Comparison of ENCODE assay signal across 28 mouse cellular contexts in genomic region chr10:94916610-94917009, GRCm38 (mm10). TPM values are rescaled to one million over a fixed set of nuclear protein-coding genes. Genes with fewer than 3 reads are reported as not detected.
DNase-seq lines count a peak whose midpoint lies in the region; ATAC-seq lines count a peak whose summit lies in the region.
"Had no signal": no experiment of that assay in that cellular context is flagged by ENCODE, and none has a peak within 500 bp of the region (broad histone marks: within the 10 kb centered on the region; RNA-seq: fewer than 3 reads in every experiment).

No protein-coding gene starts in this region.

- H3K4me1 ChIP-seq in liver, embryonic 13.5 days (replicated peaks) = peaks cover 89% of the 10 kb centered on the region
- H3K4me1 ChIP-seq in liver, embryonic 11.5 days (replicated peaks; ENCODE audit: control insufficient read depth, insufficient read depth, low read length) = peaks cover 37% of the 10 kb centered on the region
- H3K4me1 ChIP-seq in liver, embryonic 16.5 days (ENCODE audit: control insufficient read depth, low read depth, low read length) = peaks cover 72% of the 10 kb centered on the region
- H3K4me1 ChIP-seq in midbrain, embryonic 11.5 days (ENCODE audit: control insufficient read depth, insufficient read depth, low read length) = no peaks in the 10 kb centered on the region
- peaks cover 11% of the 10 kb centered on the region; the same call in 1 of the 2 replicates for H3K4me1 ChIP-seq in midbrain, embryonic 15.5 days

- WGBS in liver, embryonic 13.5 days (ENCODE audit: insufficient replicate concordance) = 77% methylated on average over 7 of the region's 7 CpGs
- WGBS in liver, embryonic 11.5 days = 88% methylated on average over 7 of the region's 7 CpGs
- WGBS in liver, embryonic 16.5 days (ENCODE audit: insufficient replicate concordance) = 74% methylated on average over 7 of the region's 7 CpGs
- WGBS in midbrain, embryonic 11.5 days = 87% methylated on average over 7 of the region's 7 CpGs
- WGBS in midbrain, embryonic 15.5 days = 83% methylated on average over 7 of the region's 7 CpGs

- H3K4me3 ChIP-seq in liver, embryonic 13.5 days (replicated peaks) = no peak overlapping the region
- H3K4me3 ChIP-seq in liver, embryonic 11.5 days (ENCODE audit: low read depth, low read length) = no peak overlapping the region
- no peak overlapping the region for H3K4me3 ChIP-seq in liver, embryonic 16.5 days (ENCODE audit: low read depth, low read length)
- no peak overlapping the region for H3K4me3 ChIP-seq in midbrain, embryonic 11.5 days (ENCODE audit: low read depth, low read length)
- H3K4me3 ChIP-seq in midbrain, embryonic 15.5 days = no peak overlapping the region
- H3K4me3 ChIP-seq: embryonic facial prominence, embryonic 10.5 days; embryonic facial prominence, embryonic 13.5 days; erythroblast, embryonic 14.5 days; forebrain, embryonic 12.5 days; forebrain, embryonic 15.5 days; heart, embryonic 12.5 days; heart, embryonic 15.5 days; hindbrain, embryonic 10.5 days; hindbrain, embryonic 13.5 days had no signal

- no peaks in the 10 kb centered on the region for H3K9me3 ChIP-seq in liver, embryonic 13.5 days (replicated peaks)
- no peaks in the 10 kb centered on the region for H3K9me3 ChIP-seq in liver, embryonic 11.5 days (ENCODE audit: control insufficient read depth, low read length)
- H3K9me3 ChIP-seq in liver, embryonic 16.5 days (replicated peaks; ENCODE audit: control insufficient read depth, low read length) = no peaks in the 10 kb centered on the region
- no peaks in the 10 kb centered on the region for H3K9me3 ChIP-seq in midbrain, embryonic 11.5 days (ENCODE audit: control insufficient read depth, low read length)
- H3K9me3 ChIP-seq in midbrain, embryonic 15.5 days = no peaks in the 10 kb centered on the region
- H3K9me3 ChIP-seq: embryonic facial prominence, embryonic 10.5 days; embryonic facial prominence, embryonic 13.5 days; forebrain, embryonic 12.5 days; forebrain, embryonic 15.5 days; heart, embryonic 12.5 days; heart, embryonic 15.5 days; hindbrain, embryonic 10.5 days; hindbrain, embryonic 13.5 days had no signal

- H3K27ac ChIP-seq in liver, embryonic 13.5 days = peak overlapping the region; percentile 91
- no peak overlapping the region for H3K27ac ChIP-seq in liver, embryonic 11.5 days (ENCODE audit: low read depth, low read length)
- peak overlapping the region; percentile 84 for H3K27ac ChIP-seq in liver, embryonic 16.5 days (ENCODE audit: low read length)
- H3K27ac ChIP-seq in midbrain, embryonic 11.5 days (ENCODE audit: low read depth, low read length) = no peak overlapping the region
- no peak overlapping the region for H3K27ac ChIP-seq in midbrain, embryonic 15.5 days
- H3K27ac ChIP-seq: embryonic facial prominence, embryonic 10.5 days; embryonic facial prominence, embryonic 13.5 days; forebrain, embryonic 12.5 days; forebrain, embryonic 15.5 days; heart, embryonic 15.5 days; hindbrain, embryonic 10.5 days; hindbrain, embryonic 13.5 days had no signal

- no peak overlapping the region for H3K4me2 ChIP-seq in liver, embryonic 13.5 days
- no peak overlapping the region for H3K4me2 ChIP-seq in liver, embryonic 11.5 days
- H3K4me2 ChIP-seq in liver, embryonic 16.5 days (ENCODE audit: low read depth, low read length) = no peak overlapping the region
- H3K4me2 ChIP-seq in midbrain, embryonic 11.5 days = no peak overlapping the region
- H3K4me2 ChIP-seq in midbrain, embryonic 15.5 days = no peak overlapping the region
- H3K4me2 ChIP-seq: embryonic facial prominence, embryonic 13.5 days; forebrain, embryonic 12.5 days; forebrain, embryonic 15.5 days; heart, embryonic 12.5 days; heart, embryonic 15.5 days; hindbrain, embryonic 13.5 days had no signal

- no peaks in the 10 kb centered on the region for H3K36me3 ChIP-seq in liver, embryonic 13.5 days
- H3K36me3 ChIP-seq in liver, embryonic 11.5 days (ENCODE audit: control insufficient read depth, insufficient read depth, low read length) = no peaks in the 10 kb centered on the region
- no peaks in the 10 kb centered on the region for H3K36me3 ChIP-seq in liver, embryonic 16.5 days (ENCODE audit: control insufficient read depth, insufficient read depth)
- H3K36me3 ChIP-seq in midbrain, embryonic 11.5 days (ENCODE audit: control insufficient read depth, insufficient read depth, low read length) = no peaks in the 10 kb centered on the region
- H3K36me3 ChIP-seq in midbrain, embryonic 15.5 days (replicated peaks) = no peaks in the 10 kb centered on the region
- H3K36me3 ChIP-seq: embryonic facial prominence, embryonic 10.5 days; embryonic facial prominence, embryonic 13.5 days; heart, embryonic 12.5 days; heart, embryonic 15.5 days had no signal

- H3K9ac ChIP-seq in liver, embryonic 13.5 days = 0 out of 2 replicates have a peak overlapping the region, but pooled peaks have one; percentile 26
- H3K9ac ChIP-seq in liver, embryonic 11.5 days (ENCODE audit: low read depth, low read length) = no peak overlapping the region
- no peak overlapping the region for H3K9ac ChIP-seq in liver, embryonic 16.5 days (ENCODE audit: low read depth, low read length)
- no peak overlapping the region for H3K9ac ChIP-seq in midbrain, embryonic 11.5 days (ENCODE audit: low read length)
- no peak overlapping the region for H3K9ac ChIP-seq in midbrain, embryonic 15.5 days
- H3K9ac ChIP-seq: embryonic facial prominence, embryonic 13.5 days; forebrain, embryonic 12.5 days; forebrain, embryonic 15.5 days; heart, embryonic 12.5 days; heart, embryonic 15.5 days; hindbrain, embryonic 13.5 days had no signal

- H3K27me3 ChIP-seq in liver, embryonic 13.5 days = no peaks in the 10 kb centered on the region
- H3K27me3 ChIP-seq in liver, embryonic 11.5 days (replicated peaks; ENCODE audit: control insufficient read depth, insufficient read depth, low read length) = no peaks in the 10 kb centered on the region
- no peaks in the 10 kb centered on the region for H3K27me3 ChIP-seq in liver, embryonic 16.5 days (ENCODE audit: control insufficient read depth, insufficient read depth, low read depth, low read length)
- no peaks in the 10 kb centered on the region for H3K27me3 ChIP-seq in midbrain, embryonic 11.5 days (ENCODE audit: control insufficient read depth, insufficient read depth, low read length)
- H3K27me3 ChIP-seq in midbrain, embryonic 15.5 days (replicated peaks) = no peaks in the 10 kb centered on the region
- H3K27me3 ChIP-seq: embryonic facial prominence, embryonic 13.5 days; forebrain, embryonic 12.5 days; forebrain, embryonic 15.5 days; heart, embryonic 12.5 days; heart, embryonic 15.5 days; hindbrain, embryonic 13.5 days had no signal

- DNase-seq in liver, embryonic 13.5 days = no peak
- no peak for DNase-seq in liver, embryonic 11.5 days (ENCODE audit: low spot score)
- DNase-seq in brain, adult 2 months (ENCODE audit: low read depth, low spot score) = peak; percentile 48
- no peak for DNase-seq in urinary bladder, postnatal 25 days (ENCODE audit: low spot score)
- DNase-seq in midbrain, embryonic 11.5 days (ENCODE audit: low spot score, missing footprints) = no peak
- DNase-seq: adrenal gland, adult 8-10 months; adrenal gland, postnatal 25 days; cerebellum, adult 11 months; cerebellum, adult 8-10 months; cerebellum, postnatal 10 days; cerebellum, postnatal 36 days; embryo, embryonic 11 days; gastrocnemius, postnatal 25 days; heart, adult 18-20 months; heart, postnatal 10 days; heart, postnatal 36 days had no signal

- ATAC-seq in liver, embryonic 13.5 days (ENCODE audit: low read depth) = no peak
- ATAC-seq in liver, embryonic 11.5 days (replicated peaks; ENCODE audit: low FRiP score) = no peak
- no peak for ATAC-seq in liver, embryonic 16.5 days (ENCODE audit: low read depth)
- ATAC-seq in midbrain, embryonic 11.5 days (ENCODE audit: low FRiP score) = no peak
- ATAC-seq in midbrain, embryonic 15.5 days (replicated peaks) = no peak
- ATAC-seq: forebrain, embryonic 15.5 days; hindbrain, embryonic 16.5 days had no signal

RNA-seq across cellular contexts. Expression of gene Plxnc1, which starts 28.0 kb away (rescaled TPM):
- 1.8 and 2.0 TPM in 2 replicates for polyA plus RNA-seq in liver, embryonic 13.5 days (2015; fragmentation: Nextera tagmentation; extraction: Ambion mirVana)
- 5.3 and 6.0 TPM in 2 replicates for polyA plus RNA-seq in liver, embryonic 11.5 days (2014; fragmentation: Nextera tagmentation; extraction: Ambion mirVana)
- 1.5 TPM in 2 replicates for polyA plus RNA-seq in liver, embryonic 16.5 days (2015; fragmentation: Nextera tagmentation; extraction: Ambion mirVana)
- 5.3 and 6.3 TPM in 2 replicates for polyA plus RNA-seq in midbrain, embryonic 11.5 days (2014; fragmentation: Nextera tagmentation; extraction: Ambion mirVana)
- 17.8 and 18.2 TPM in 2 replicates for polyA plus RNA-seq in midbrain, embryonic 15.5 days (2015; fragmentation: Nextera tagmentation; extraction: Ambion mirVana)

Comparison
In these comparisons a context has a peak if more than half of its experiments do, and no peak if none do; other contexts are left out.
1. H3K27ac ChIP-seq: peak in liver, embryonic 13.5 days (single experiment) and liver, embryonic 16.5 days (single experiment); none in liver, embryonic 11.5 days (single experiment), midbrain, embryonic 11.5 days (single experiment) and midbrain, embryonic 15.5 days (single experiment).